Mouse (Mus musculus) kidney, embryonic 16.5 days (tissue): ENCODE data around the gene Rtl6. TPM values are rescaled to one million over a fixed set of nuclear protein-coding genes. Genes with fewer than 3 reads are reported as not detected.

Experiments
- ATAC-seq: fragments of 200-750 bp; cut with Nextera tagmentation; 2 replicates; pipeline ENCODE4 v1.8.0; 2017; ENCODE audit warnings: moderate TSS enrichment; ENCODE audit not compliant: low FRiP score, low TSS enrichment
- H3K27ac ChIP-seq: fragments of 300-500 bp; sonication (generic); 2 replicates; pipeline ENCODE4 v1.5.1; 2014; ENCODE audit warnings: low read length
- H3K27me3 ChIP-seq: fragments of 300-500 bp; sonication (generic); 2 replicates; pipeline ENCODE4 v1.6.1; 2014; ENCODE audit warnings: low read length, control low read depth, mixed read lengths; ENCODE audit not compliant: insufficient read depth
- H3K36me3 ChIP-seq: fragments of 300-500 bp; sonication (generic); 2 replicates; pipeline ENCODE4 v1.6.1; 2014; ENCODE audit warnings: low read length, control low read depth, mixed read lengths; ENCODE audit not compliant: insufficient read depth
- H3K4me1 ChIP-seq: fragments of 300-500 bp; sonication (generic); 2 replicates; pipeline ENCODE4 v1.6.1; 2014; ENCODE audit warnings: low read length, control low read depth, mixed read lengths; ENCODE audit not compliant: insufficient read depth
- H3K4me2 ChIP-seq: fragments of 300-500 bp; sonication (generic); replicated peaks from 2 replicates; pipeline ENCODE4 v1.6.1; 2014; ENCODE audit warnings: low read depth, low read length
- H3K4me3 ChIP-seq: fragments of 300-500 bp; sonication (generic); 2 replicates; pipeline ENCODE4 v1.5.1; 2014; ENCODE audit warnings: mild to moderate bottlenecking, low read length
- H3K9ac ChIP-seq: fragments of 300-500 bp; sonication (generic); replicated peaks from 2 replicates; pipeline ENCODE4 v1.6.1; 2014; ENCODE audit warnings: low read length
- H3K9me3 ChIP-seq: fragments of 300-500 bp; sonication (generic); 2 replicates; pipeline ENCODE4 v1.6.1; 2016; ENCODE audit warnings: low read length, control low read depth
- WGBS: fragments of 180-500 bp; shearing (Covaris S2); extraction: QIAGEN DNeasy Blood & Tissue Kit; methylation state at CpG from one replicate; pipeline ENCODE4 v1.1.7; 2014; 5-methylcytosine and 5-hydroxymethylcytosine counted together
- polyA plus RNA-seq: library from polyadenylated mRNA; unstranded; fragments of >200 nt; fragmentation: Nextera tagmentation; extraction: Ambion mirVana; gene quantifications from 2 replicates; pipeline ENCODE4 v1.2.1, GENCODE M21; 2015

Gene Rtl6
- polyA plus RNA-seq, 1 experiment from 2014 or later: 16.6 TPM

- peak; percentile 89 for ATAC-seq
- H3K27ac ChIP-seq: peak overlapping the region; percentile 59
Observed at GRCm38 (mm10) chr15:84541175-84541574, 16.4 kb downstream of the Rtl6 start.

GRCm38 (mm10) chr15:84538974-84539588 lies 18.5 kb downstream of the Rtl6 start:
- no peak overlapping the region for H3K4me3 ChIP-seq
- H3K9ac ChIP-seq: no peak overlapping the region
- no peak overlapping the region for H3K27ac ChIP-seq
- 80% methylated on average over 15 of the region's 15 CpGs for WGBS
- peaks cover 8% of the 10 kb centered on the region; the same call in 1 of the 2 replicates for H3K9me3 ChIP-seq
- ATAC-seq: 0 out of 2 replicates have a peak, but pooled peaks have one; percentile 4
- H3K36me3 ChIP-seq: no peaks in the 10 kb centered on the region
- H3K27me3 ChIP-seq: no peaks in the 10 kb centered on the region
- no peak overlapping the region for H3K4me2 ChIP-seq
- 0 out of 2 replicates have a peak, but pooled peaks cover 9% of the 10 kb centered on the region for H3K4me1 ChIP-seq

More at GRCm38 (mm10) chr15:84541175-84541574, 16.4 kb downstream of the Rtl6 start:
- 31% methylated on average over 5 of the region's 5 CpGs for WGBS
- no peak overlapping the region for H3K9ac ChIP-seq
- no peaks in the 10 kb centered on the region for H3K27me3 ChIP-seq
- H3K4me2 ChIP-seq: no peak overlapping the region
- H3K4me3 ChIP-seq: no peak overlapping the region
- H3K4me1 ChIP-seq: 0 out of 2 replicates have a peak, but pooled peaks cover 9% of the 10 kb centered on the region
- no peaks in the 10 kb centered on the region for H3K36me3 ChIP-seq
- H3K9me3 ChIP-seq: no peaks in the 10 kb centered on the region

GRCm38 (mm10) chr15:84537117-84537516 lies 20.5 kb downstream of the Rtl6 start:
- Histone ChIP-seq H3K27ac (no peak overlapping the region), H3K9me3 (peaks cover 8% of the 10 kb centered on the region; the same call in 1 of the 2 replicates), H3K4me3 (no peak overlapping the region), H3K36me3 (no peaks in the 10 kb centered on the region), H3K4me2 (no peak overlapping the region), H3K4me1 (peaks cover 11% of the 10 kb centered on the region; the same call in 1 of the 2 replicates), H3K27me3 (no peaks in the 10 kb centered on the region), H3K9ac (no peak overlapping the region)
- WGBS: 83% methylated on average over 10 of the region's 10 CpGs
- ATAC-seq: no peak

- no peaks in the 10 kb centered on the region for H3K27me3 ChIP-seq
- no peak overlapping the region for H3K9ac ChIP-seq
- no peak overlapping the region for H3K4me2 ChIP-seq
- no peak for ATAC-seq
- H3K36me3 ChIP-seq: no peaks in the 10 kb centered on the region
- no peak overlapping the region for H3K27ac ChIP-seq
- peaks cover 11% of the 10 kb centered on the region; the same call in 1 of the 2 replicates for H3K4me1 ChIP-seq
- no peak overlapping the region for H3K4me3 ChIP-seq
- peaks cover 8% of the 10 kb centered on the region; the same call in 1 of the 2 replicates for H3K9me3 ChIP-seq
- WGBS: 95% methylated on average over 9 of the region's 9 CpGs
Observed at GRCm38 (mm10) chr15:84536611-84537010, 21.0 kb downstream of the Rtl6 start.

- no peak overlapping the region for H3K27ac ChIP-seq
- no peak overlapping the region for H3K9ac ChIP-seq
- ATAC-seq: no peak
- 90% methylated on average over 2 of the region's 2 CpGs for WGBS
- peaks cover 9% of the 10 kb centered on the region; the same call in 1 of the 2 replicates for H3K4me1 ChIP-seq
- no peak overlapping the region for H3K4me2 ChIP-seq
- H3K27me3 ChIP-seq: no peaks in the 10 kb centered on the region
- H3K9me3 ChIP-seq: peaks cover 8% of the 10 kb centered on the region; the same call in 1 of the 2 replicates
- no peaks in the 10 kb centered on the region for H3K36me3 ChIP-seq
- no peak overlapping the region for H3K4me3 ChIP-seq
Observed at GRCm38 (mm10) chr15:84535953-84536352, 21.7 kb downstream of the Rtl6 start.

- Histone ChIP-seq H3K27me3 (no peaks in the 10 kb centered on the region), H3K27ac (no peak overlapping the region), H3K36me3 (no peaks in the 10 kb centered on the region), H3K4me1 (peaks cover 3% of the 10 kb centered on the region; the same call in 1 of the 2 replicates), H3K4me3 (no peak overlapping the region), H3K9ac (no peak overlapping the region), H3K4me2 (no peak overlapping the region), H3K9me3 (peaks cover 8% of the 10 kb centered on the region; the same call in 1 of the 2 replicates)
- WGBS: 55% methylated on average over 2 of the region's 2 CpGs
- no peak for ATAC-seq
Observed at GRCm38 (mm10) chr15:84532211-84532610, 25.4 kb downstream of the Rtl6 start.

GRCm38 (mm10) chr15:84531535-84531934 lies 26.1 kb downstream of the Rtl6 start:
- H3K9me3 ChIP-seq: peaks cover 8% of the 10 kb centered on the region; the same call in 1 of the 2 replicates
- ATAC-seq: no peak
- 48% methylated on average over 10 of the region's 10 CpGs for WGBS

GRCm38 (mm10) chr15:84526921-84527320 lies 30.7 kb downstream of the Rtl6 start:
- 78% methylated on average over 14 of the region's 14 CpGs for WGBS
- Histone ChIP-seq H3K36me3 (no peaks in the 10 kb centered on the region), H3K9me3 (no peaks in the 10 kb centered on the region)

More at GRCm38 (mm10) chr15:84531535-84531934, 26.1 kb downstream of the Rtl6 start:
- Histone ChIP-seq H3K27me3 (no peaks in the 10 kb centered on the region), H3K4me2 (no peak overlapping the region), H3K36me3 (no peaks in the 10 kb centered on the region), H3K4me3 (no peak overlapping the region), H3K27ac (no peak overlapping the region), H3K9ac (no peak overlapping the region), H3K4me1 (peaks cover 3% of the 10 kb centered on the region; the same call in 1 of the 2 replicates)

GRCm38 (mm10) chr15:84525222-84525883 lies 32.3 kb downstream of the Rtl6 start:
- Histone ChIP-seq H3K4me3 (no peak overlapping the region), H3K9me3 (no peaks in the 10 kb centered on the region), H3K4me2 (no peak overlapping the region), H3K4me1 (no peaks in the 10 kb centered on the region), H3K36me3 (no peaks in the 10 kb centered on the region), H3K27me3 (no peaks in the 10 kb centered on the region), H3K27ac (no peak overlapping the region), H3K9ac (no peak overlapping the region)
- no peak for ATAC-seq
- WGBS: 69% methylated on average over 5 of the region's 5 CpGs

More at GRCm38 (mm10) chr15:84526921-84527320, 30.7 kb downstream of the Rtl6 start:
- H3K4me1 ChIP-seq: no peaks in the 10 kb centered on the region
- no peak overlapping the region for H3K27ac ChIP-seq
- H3K27me3 ChIP-seq: no peaks in the 10 kb centered on the region
- no peak for ATAC-seq
- no peak overlapping the region for H3K4me3 ChIP-seq
- no peak overlapping the region for H3K9ac ChIP-seq
- H3K4me2 ChIP-seq: no peak overlapping the region
